Mouse (Mus musculus) cerebellum, adult 11 months (tissue): ENCODE results near the gene Igfbp2.

Experiments
- DNase-seq: peaks from one replicate; pipeline ENCODE4 v3.0.0; 2022

Igfbp2 gene

DNA sequence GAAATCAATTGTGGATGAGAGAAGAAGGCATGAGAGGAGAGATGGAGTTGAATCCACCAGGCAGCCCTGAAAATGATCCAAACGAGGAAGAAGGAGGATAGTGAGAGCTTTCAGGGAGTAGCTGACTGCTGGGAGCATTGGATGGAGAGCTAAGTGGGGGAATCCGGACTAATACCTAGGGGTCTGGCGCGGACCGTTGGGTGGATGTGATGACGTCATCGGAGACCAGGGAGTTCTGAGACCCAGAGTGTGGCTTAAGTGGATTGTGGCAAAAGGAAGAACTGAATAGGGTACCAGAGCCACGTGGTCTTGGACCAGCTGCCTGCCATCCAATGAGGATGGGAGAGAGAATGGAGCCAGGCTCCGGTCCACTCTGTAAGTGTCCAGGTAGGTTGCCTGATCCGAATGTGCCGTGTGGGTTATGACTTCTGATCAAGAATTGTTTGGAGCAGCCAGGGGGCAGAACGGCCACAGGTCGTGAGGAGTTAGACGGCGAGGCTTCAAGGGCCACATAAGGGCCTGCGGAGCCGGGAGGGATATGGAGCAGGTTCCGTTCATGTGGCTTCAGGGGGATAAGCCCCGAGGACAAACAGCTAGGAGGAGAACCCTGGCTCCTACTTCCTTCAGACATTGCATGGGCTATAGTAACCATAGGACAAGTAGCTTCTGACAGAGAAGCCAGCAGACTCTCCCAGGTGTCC is 32.1 kb downstream of the Igfbp2 start:
- no peak for DNase-seq

DNA sequence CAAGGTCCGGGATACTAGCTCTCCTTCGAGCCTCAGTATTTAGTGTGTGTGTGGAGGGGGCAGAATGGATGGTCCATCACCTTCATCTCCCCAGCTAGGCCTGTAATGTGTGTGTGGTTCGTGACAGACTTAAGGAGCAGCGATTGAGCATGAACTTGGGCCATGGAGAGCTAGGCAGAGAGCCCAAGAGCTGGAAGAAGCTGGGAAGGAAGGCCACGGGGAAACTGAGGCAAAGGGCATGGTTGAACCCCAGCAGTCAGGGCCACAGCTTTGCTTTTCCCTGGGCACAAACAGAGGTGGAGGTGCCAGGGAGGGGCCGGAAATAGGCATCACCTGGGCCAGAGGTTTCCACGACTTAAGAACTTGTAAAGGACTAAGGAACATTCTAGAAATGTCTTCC is 32.8 kb downstream of the Igfbp2 start:
- no peak for DNase-seq

DNA sequence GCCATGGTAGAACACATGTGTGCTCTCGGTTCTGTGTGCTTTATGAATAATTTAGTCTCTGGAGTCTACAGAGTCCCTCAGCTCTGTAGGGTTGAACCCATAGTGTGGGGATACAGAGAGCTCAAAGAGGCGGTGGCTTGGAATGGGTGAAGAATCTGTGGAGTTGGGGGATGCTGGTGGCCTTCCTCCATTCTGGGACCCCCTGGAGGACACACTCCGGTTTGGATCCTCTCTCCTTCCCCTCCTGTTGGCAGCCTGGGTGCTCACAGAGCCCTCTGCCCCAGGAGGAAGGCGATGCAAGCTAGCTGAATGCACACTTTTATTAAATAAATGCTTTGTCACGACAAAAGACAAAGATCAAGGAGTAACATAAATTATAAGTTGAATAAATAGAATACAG is 33.3 kb downstream of the Igfbp2 start:
- no peak for DNase-seq

DNA sequence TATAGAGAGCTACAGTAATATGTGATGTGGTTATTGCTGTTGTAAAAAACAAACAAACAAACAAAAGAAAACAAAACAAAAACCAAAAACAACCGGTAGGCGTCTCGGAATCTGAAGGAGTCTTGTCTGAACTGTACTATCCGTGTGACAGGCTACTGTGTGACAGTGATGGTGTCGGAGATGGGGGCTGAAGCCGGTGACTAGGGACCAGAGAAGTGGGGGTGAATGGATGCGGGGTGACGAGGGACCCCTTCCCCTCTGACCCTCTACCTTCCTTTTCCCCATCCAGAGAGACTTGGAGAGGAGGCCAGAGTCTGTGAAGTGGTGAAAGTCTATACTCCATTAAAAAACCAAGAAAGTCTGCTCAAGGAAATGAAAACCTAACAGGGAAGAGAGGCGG is 34.0 kb downstream of the Igfbp2 start:
- no peak for DNase-seq

- DNase-seq: no peak
These were observed 34.6 kb downstream of the Igfbp2 start for GRCm38 (mm10) chr1:72858874-72859273.

GRCm38 (mm10) chr1:72859963-72860362 is 35.7 kb downstream of the Igfbp2 start:
- no peak for DNase-seq

DNA sequence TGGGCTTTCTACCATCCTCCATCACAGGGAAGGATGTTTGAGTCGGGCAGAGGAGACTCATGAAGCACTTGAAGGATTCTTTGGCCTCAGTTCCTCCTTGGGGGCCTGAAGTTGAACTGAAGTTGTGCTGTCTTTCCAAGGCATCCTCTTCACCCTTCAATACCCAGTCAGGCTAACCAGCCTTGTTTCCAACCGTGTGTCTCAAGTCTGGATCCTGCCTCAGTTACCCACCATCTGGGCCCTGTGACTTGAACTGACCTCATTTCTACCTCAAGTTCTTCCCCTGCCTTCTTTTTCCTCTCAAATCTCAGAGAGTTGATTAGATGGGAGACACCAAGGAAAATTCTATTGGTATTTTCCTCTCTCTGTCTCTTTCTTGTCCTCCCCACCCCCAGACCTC is 36.2 kb downstream of the Igfbp2 start:
- no peak for DNase-seq

DNA sequence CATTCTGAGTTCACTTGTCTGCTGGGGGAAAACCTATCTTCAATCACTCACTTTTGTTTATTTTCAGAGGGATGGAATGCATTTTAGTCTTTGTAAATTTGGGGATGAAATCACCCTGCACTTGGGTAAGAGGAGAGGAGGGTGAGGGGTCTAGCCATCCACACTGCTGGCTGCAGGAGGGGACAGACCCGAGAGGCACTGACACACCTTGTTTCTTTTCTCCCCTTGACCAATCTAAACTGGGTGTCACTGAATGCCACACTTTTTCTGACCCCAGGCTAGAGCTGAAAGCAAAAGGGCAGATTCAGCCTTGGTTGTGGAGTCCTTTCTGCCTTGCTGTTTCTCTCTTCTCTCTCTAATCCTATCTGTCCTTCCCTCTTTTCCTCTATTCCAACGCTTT is 37.4 kb downstream of the Igfbp2 start:
- DNase-seq: no peak

DNA sequence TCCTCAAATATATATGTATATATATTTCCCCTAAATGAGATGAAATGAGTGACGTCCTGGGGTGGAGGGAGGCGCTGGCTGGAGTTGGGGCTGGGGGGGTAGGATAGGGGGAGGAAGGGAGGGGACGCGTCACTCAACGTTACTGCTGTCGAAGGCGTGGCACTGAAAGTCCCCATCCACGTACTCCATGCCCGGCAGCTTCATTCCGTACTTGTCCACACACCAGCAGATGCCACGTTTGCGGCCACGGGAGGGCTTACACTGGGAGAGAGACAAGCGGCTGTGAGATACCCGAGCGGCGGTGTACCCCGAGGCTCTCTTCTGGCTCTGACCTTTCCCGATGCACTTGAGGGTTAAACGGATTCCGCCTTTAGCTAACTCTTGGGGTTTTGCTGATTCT is 37.9 kb downstream of the Igfbp2 start:
- DNase-seq: no peak

DNA sequence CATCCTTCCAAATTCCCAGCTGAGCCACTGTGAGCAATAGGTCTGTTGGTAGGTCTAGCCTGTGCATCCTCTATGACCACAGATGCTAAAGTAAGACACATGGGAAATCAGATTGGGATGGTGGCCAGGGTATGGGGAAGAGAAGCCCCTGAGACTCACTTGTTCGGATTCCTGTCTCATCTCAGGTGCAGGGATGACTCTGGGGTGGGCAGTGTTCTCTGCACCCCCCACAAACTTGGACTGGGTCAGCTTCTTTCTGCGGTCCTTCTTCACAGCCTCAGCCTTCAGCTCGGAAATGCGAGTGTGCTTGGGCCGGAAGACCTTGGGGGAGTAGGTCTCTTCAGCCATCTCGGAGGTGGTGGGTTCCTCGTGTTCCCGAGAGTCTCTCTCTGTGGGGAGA is 39.4 kb downstream of the Igfbp2 start:
- DNase-seq: no peak

- no peak for DNase-seq
These were observed 40.0 kb downstream of the Igfbp2 start for GRCm38 (mm10) chr1:72864272-72864671.

DNA sequence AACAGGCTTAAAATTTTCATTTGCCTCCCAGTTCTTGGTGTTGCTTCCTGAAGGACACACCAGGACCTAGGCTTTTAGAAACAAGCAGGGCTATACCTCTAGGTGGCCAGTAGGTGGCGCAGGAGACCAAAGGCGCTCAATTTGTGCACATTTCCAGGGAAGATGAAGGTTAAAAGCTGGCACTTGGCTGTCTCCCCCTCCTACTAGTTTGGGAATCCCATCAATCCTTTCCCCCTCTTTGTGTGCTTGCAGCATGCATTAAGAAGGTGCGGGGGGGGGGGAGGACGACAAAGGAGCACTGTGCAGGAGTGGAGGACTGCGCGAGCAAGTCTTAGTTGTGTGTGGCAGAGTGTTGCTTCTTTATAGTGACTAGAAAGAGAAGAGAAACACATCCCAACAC is 41.6 kb downstream of the Igfbp2 start:
- peak; percentile 82 for DNase-seq

GRCm38 (mm10) chr1:72866417-72866816 is 42.1 kb downstream of the Igfbp2 start:
- DNase-seq: no peak

DNA sequence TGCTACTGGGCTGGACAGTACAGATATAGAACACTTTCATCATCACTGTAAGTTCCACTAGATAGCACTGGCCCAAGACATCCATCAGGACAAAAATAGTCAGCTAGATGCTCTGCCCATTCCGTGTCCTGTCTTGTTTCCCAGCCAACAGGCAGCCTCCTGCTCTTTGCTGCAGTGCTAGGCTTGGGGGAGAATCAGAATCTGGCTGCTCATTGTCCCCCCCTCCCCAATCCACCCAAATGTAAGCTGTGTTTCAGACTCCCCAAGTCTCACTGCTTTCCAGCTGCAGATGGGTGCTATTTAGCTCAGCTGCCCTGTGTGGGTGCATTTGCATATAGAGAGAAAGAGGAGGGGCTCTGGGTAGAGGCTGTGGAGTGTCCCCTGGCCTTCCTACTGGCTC is 43.0 kb downstream of the Igfbp2 start:
- no peak for DNase-seq

DNA sequence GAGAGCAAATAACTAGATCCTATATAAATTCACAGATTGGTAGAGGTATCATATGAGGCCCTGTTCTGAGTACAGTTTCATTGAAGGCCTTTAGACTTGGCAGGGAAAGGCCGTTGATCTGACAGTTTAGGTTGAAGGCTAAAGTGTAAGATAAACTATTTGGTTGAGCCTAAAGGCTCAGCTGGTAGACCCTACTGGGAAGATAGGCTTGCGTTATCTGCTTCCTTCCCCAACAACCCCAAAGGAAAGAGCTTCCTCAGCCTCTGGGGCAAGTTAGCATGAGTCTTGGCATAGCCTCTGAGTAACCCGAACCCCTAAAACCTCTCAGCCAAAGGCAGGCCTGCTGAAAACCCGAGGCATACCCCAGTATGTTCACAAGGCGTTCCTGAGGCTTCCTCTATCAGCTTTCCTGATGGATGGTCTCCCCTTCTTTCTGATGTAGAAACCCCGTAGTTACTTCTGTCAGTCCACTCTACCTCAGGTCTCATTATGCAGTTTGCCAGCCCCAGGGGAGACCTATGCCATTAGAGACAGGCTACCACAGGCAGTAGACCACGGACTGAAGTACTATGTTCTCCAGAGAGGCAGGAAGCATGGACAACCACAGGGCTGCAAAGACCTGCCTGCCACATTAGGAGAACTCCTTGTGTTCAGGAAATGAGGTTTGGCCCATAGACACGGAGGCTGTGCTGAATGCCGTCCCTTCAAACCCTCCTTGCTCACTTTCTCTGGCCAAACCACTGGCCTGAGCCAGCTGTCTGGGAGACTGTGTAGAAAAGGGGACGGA is 44.3 kb downstream of the Igfbp2 start:
- DNase-seq: no peak

- no peak for DNase-seq
These were observed 45.0 kb downstream of the Igfbp2 start for GRCm38 (mm10) chr1:72869275-72869674.

DNA sequence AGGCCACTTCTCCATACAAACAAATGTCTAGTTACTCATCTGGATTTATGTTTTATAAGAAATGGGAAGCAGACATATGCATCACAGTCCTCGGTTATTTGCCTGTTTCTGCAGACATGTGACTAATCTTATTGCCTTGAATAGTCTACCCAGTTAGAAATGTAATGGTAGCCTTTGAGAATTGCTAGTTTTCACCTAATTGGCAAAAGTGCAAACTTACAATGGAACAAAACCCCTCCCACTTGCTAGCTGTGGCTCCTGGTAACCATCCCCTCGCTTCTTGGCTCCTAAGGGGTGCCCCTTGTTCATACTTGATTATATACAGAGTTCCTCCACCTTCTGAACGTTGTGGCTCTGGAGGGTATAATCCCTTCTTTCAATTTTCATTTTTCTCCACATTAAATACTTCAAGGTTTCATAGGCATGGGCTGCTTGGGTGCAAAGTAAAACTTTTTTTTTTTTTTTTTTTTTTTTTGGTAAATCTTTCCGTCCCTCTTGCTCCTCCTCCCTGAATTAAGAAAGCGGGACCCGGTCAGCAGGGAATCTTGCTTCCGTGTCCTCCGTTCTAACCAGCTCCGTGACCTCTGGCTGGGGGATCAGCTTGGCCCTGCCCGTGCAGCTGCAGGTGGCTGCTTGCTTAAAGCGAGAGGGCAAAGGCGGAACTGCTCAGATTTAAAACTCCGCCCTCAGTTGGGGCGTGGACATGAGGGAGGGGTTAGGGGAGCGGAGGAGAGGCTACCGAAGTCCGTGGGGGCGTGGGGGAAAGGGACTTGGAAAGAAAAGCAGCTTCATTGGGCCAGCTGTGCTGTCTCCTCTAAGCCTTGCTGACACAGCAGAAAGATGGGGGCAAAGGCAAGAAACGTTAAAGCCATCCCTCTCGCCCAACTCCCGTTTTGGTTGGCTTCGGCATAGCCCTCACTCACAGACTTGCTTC is 45.6 kb downstream of the Igfbp2 start:
- peak; percentile 62 for DNase-seq

DNA sequence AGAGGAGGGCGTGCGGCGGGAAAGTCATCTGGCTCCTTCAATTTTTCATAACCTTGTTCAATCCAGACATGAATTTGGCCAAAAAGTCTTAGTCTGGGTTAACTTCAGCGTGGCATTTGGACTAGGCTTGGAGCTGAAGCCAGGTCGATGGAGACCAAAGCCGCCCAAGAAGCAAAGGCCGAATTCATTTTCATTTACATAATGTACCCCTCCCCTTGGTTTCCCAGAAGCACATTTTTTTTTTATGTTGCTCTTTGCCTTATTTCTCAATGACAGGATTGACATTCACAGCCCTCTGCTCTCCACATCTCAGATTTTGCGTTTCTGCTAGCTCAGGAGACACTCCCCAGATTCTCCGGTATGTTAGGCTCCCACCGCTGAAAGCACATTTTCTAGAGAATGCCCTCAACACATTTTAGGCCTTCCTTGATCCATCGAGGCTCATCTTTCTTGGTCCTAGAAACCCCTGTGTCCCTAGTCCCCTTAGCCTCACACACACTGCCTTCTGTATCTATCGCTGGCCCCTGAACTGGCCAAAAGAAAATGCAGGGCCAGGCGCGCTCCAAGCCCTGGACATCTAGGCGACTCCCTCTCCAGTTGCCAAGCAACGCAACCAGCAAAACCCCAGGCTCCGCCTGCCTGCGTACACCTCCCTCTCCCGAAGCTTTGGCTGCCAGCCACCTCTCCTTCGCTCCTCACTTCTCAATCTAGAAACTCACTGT is 46.5 kb downstream of the Igfbp2 start:
- peak; percentile 89 for DNase-seq

DNA sequence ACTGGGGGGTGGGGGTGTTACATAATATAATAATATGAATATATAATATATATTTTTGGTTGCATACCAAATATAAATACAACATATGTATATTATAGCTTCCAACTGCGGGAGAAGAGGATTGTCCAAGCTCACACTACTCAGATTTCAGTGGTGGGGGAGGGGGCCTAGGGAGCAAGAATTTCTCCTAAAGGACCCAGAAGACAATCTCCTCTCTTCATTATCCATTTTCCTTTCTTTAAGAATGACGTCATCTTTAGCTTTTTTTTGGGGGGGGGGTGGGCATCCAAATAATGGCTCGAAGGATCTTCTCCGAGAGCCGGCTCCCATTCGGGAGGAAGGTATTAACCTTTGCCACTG is 47.0 kb downstream of the Igfbp2 start:
- DNase-seq: no peak

GRCm38 (mm10) chr1:72871697-72872411 is 47.6 kb downstream of the Igfbp2 start:
- peak; percentile 67 for DNase-seq

- peak; percentile 75 for DNase-seq
These were observed 48.2 kb downstream of the Igfbp2 start for GRCm38 (mm10) chr1:72872521-72872920.

DNA sequence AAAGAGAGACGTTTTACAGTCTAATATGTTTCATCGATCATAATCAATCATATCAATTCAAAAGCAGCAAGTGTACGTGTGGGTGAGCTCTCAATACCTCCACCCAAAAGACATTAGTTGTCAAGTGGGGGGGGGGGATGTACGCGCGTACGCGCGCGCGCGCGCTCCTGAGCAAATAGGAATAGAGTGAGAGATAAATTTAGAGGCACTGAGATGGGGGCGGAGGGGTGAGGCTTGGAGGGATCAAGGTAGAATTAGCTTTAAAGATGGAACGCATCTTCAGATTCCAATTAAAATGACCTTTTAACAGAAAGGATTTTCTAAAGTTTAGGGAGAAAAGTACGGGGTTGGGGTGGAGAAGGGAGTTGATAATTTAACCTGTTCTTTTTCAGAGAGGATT is 48.8 kb downstream of the Igfbp2 start:
- no peak for DNase-seq
